Mouse (Mus musculus) kidney, adult 2 months (tissue): ENCODE data around the gene Kremen2. TPM values are rescaled to one million over a fixed set of nuclear protein-coding genes. Genes with fewer than 3 reads are reported as not detected.
A peak's percentile ranks its signal among the peaks of the same experiment; 100 is the strongest.

ENCODE experiments used
- DNase-seq: peaks from one replicate; pipeline ENCODE4 v3.0.0; 2021
- H3K27ac ChIP-seq: fragments of 200-500 bp; 2 replicates; pipeline ENCODE4 v1.5.1; 2012; ENCODE audit warnings: low read depth, low read length, control low read depth, inconsistent platforms; ENCODE audit not compliant: insufficient read depth
- H3K27me3 ChIP-seq: fragments of 200-500 bp; replicated peaks from 2 replicates; pipeline ENCODE4 v1.6.1; 2012; ENCODE audit warnings: mild to moderate bottlenecking, moderate library complexity, low read length, inconsistent platforms; ENCODE audit not compliant: control insufficient read depth, insufficient read depth
- H3K36me3 ChIP-seq: fragments of 200-500 bp; 2 replicates; pipeline ENCODE4 v1.6.1; 2012; ENCODE audit warnings: mild to moderate bottlenecking, moderate library complexity, low read length, inconsistent platforms; ENCODE audit not compliant: control insufficient read depth, insufficient read depth
- H3K4me1 ChIP-seq: fragments of 200-500 bp; 2 replicates; pipeline ENCODE4 v1.6.1; 2011; ENCODE audit warnings: low read length; ENCODE audit not compliant: control insufficient read depth, insufficient read depth
- H3K4me3 ChIP-seq: fragments of 200-500 bp; 2 replicates; pipeline ENCODE4 v1.5.1; 2011; ENCODE audit warnings: mild to moderate bottlenecking, low read depth, low read length, control low read depth; ENCODE audit not compliant: insufficient read depth
- CTCF ChIP-seq: fragments of 200-500 bp; conservative IDR thresholded peaks from 2 replicates; pipeline ENCODE4 v1.5.1; 2011; ENCODE audit warnings: low read depth, mild to moderate bottlenecking, control low read depth, low read length, moderate library complexity, mixed read lengths; ENCODE audit not compliant: insufficient read depth, insufficient read length
- POLR2A ChIP-seq: fragments of 200-500 bp; IDR thresholded peaks from one replicate; pipeline ENCODE4 v1.6.1; 2011; ENCODE audit warnings: low read depth, low read length, control low read depth
- WGBS: fragments of 180-500 bp; shearing (Covaris S2); methylation state at CpG from one replicate; pipeline ENCODE4 v1.1.7; 2018; 5-methylcytosine and 5-hydroxymethylcytosine counted together
- polyA plus RNA-seq: library from polyadenylated mRNA; depleted of rRNA; stranded (reverse); fragments of >200 nt; gene quantifications from 2 replicates; pipeline ENCODE4 v1.2.3, GENCODE M21; 2012; rRNA removed

Kremen2 gene
- polyA plus RNA-seq, result 0.17 and 0.27 TPM in 2 replicates

DNA sequence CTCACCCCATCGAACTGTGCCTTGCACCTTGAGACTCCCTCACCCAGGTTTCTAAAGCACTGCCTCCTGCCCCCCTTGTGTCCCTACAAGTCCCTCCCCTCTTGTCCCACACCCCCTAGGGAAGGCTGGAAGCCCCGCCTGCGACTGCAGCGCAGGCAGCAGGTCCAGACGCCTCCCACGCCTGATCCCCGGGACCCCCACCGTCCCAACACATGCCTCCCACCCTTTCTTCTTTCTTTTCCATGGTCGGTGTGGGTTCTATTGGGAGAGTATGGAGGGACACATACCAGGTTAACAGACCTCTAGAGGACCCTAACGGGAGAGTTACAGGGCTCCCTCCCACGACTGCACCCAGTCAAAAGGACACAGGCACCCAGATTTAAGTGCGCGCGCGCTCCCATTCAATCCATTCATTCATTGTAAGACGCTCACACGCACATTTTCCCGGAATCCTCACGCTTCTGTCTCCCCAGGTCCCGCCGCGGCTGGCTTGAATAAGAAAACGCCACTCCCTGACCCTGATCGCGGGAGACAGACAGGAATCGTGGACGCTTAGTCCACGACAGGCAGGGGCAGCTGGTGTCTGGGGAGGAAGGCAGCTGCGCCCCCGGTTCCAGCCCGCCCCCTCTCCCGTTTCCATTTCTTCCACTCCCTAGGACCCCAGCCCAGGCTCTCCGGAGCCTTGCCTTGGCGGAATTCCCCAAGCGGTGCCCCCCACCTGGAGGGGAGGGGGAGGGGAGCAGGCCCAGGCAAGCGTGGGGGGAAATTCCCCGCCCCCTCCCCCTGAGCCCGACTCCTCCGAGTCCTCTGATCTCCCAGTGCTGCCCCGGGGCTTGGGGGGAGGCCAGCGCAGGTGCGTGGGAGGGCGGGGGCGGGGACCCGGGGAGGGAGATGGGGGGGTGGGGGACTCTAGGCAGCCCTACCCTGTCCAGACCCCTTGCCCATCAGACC lies at the start of gene Kremen2:
Gene Kremen2, minus strand, starts transcription at position 533 of the 951 bp plus-strand sequence.
- TF ChIP-seq CTCF (no peak), POLR2A (no peak)
- Histone ChIP-seq H3K36me3 (no peaks in the 10 kb centered on the region), H3K4me3 (no peak within 1 kb of the TSS), H3K27me3 (peaks cover 4% of the 10 kb centered on the region; the same call in 1 of the 2 replicates), H3K27ac (no peak within 1 kb of the TSS), H3K4me1 (no peaks in the 10 kb centered on the region)
- whole genome bisulfite sequencing, result 1% methylated on average over 45 of the region's 45 CpGs
- no peak for DNase-seq

DNA sequence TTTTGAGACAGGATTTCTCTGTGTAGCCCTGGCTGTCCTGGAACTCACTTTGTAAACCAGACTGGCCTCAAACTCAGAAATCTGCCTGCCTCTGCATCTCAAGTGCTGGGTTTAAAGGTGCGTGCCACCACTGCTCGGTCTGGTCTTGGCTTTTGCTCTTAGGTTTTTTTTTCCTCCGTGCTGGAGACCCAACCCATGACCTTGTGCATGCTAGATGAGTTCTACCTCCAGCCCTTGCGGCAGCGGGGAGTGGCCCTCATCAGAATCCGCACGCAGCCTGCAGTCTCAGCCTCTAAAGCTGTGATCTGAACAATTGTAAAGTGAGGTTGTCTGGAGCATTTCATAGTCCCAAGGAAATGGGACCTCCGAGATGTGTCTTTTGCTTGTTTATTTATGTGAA lies 49.7 kb upstream of the Kremen2 start:
- TF ChIP-seq POLR2A (no peak), CTCF (no peak)
- H3K4me1 ChIP-seq, result no peaks in the 10 kb centered on the region; the same call in 1 of the 2 replicates
- H3K4me3 ChIP-seq, result no peak overlapping the region
- no peak overlapping the region for H3K27ac ChIP-seq
- 94% methylated on average over 8 of the region's 8 CpGs for WGBS
- no peaks in the 10 kb centered on the region for H3K36me3 ChIP-seq
- no peaks in the 10 kb centered on the region for H3K27me3 ChIP-seq
- no peak for DNase-seq

DNA sequence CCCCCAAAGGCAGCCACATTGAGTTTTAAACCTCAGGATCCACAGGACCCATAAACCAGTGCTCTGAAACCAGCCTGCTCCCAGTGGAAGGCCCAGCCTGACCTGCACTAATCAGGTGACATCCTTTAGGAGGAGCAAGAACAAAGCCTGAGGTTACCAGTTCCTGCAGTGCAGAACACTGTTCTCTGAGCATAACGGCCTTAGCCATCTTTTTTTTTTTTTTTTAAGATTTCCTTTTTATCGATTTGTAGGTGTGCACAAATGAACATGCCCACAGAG lies 45.4 kb upstream of the Kremen2 start:
- Histone ChIP-seq H3K4me3 (peak overlapping the region; percentile 60), H3K36me3 (no peaks in the 10 kb centered on the region), H3K4me1 (peaks cover 4% of the 10 kb centered on the region; the same call in 1 of the 2 replicates), H3K27ac (peak overlapping the region; percentile 57), H3K27me3 (no peaks in the 10 kb centered on the region)
- WGBS, result 43% methylated on average over 2 of the region's 2 CpGs
- no peak for TF ChIP-seq CTCF
- no peak for TF ChIP-seq POLR2A
- peak; percentile 29 for DNase-seq

DNA sequence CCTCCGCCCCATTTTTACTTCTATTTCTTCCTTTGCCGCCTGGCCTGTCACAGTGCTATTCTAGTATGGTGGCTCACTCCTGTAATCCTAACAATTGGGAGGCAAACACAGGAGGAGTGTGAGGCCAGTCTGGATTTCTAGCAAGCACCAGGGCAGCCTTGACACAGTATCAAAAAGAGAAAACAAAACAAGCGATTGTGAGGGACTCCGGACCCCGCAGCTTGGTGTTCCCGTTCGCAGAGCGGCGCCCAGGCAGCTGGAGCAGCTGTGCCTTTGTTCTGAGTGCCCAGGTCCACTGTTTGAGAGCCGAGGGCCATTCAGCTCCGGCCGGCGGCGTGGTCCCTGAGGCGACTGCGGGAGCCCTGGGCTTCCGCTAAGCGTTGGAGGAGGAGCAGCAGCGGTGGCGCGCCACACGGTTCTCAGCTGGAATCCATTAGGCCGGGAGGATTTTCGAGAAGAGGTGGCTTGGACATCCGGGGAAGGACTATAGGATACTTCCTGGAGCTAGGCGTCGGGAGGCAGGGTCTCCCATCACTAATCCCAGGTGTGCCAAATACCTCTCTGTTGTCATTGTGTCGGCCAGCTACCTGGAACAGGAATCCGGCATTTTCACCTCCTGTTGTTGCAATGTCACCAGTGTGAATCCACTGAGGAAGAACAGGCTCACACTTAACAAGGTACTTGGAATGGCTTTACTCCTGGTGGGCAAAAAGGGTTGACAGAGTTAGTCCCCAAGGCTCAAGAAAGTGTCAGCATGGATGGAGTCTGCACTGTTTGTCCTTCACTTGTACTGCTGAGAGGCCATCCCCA lies 44.8 kb upstream of the Kremen2 start, which contains the start of gene Srrm2:
Gene Srrm2, plus strand, starts transcription at position 264 of the 810 bp plus-strand sequence.
- no peak for TF ChIP-seq CTCF
- no peak for TF ChIP-seq POLR2A
- 3% methylated on average over 29 of the region's 29 CpGs for WGBS
- DNase-seq, result peak; percentile 68

DNA sequence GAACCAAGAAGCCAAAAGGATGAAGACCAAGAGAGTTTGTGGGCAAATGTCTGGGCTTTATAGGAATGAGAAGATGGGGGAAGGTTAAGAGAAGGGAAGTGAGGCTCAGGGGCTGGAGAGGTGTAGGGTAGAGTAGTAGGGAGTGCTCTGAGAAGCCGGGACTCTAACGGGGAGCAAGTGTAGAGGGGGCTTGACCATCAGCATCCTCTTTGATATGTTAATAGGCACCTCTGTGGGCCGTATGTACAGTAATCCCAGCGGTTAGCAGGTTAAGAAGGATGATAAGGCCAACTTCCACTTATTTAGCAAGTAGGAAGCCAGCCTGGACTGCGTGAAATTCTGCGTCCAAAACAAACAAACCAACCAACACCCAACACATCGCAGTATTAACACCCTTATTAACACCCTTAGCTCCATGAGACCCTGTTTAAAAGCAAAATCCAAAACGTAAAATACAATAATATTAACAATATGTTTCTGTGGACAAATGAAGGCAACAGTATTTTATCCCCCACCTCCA lies 44.2 kb upstream of the Kremen2 start:
- DNase-seq, result no peak
- Histone ChIP-seq H3K4me3 (peak overlapping the region; percentile 60), H3K27ac (peak overlapping the region; percentile 57; the same call in 1 of the 2 replicates), H3K4me1 (peaks cover 6% of the 10 kb centered on the region; the same call in 1 of the 2 replicates), H3K36me3 (no peaks in the 10 kb centered on the region), H3K27me3 (no peaks in the 10 kb centered on the region)
- no peak for TF ChIP-seq CTCF
- TF ChIP-seq POLR2A, result no peak
- WGBS, result 37% methylated on average over 8 of the region's 8 CpGs

More for the DNA sequence above, 44.8 kb upstream of the Kremen2 start, which contains the start of gene Srrm2:
- no peaks in the 10 kb centered on the region for H3K27me3 ChIP-seq
- peak within 1 kb of the TSS; percentile 57 for H3K27ac ChIP-seq
- no peaks in the 10 kb centered on the region for H3K36me3 ChIP-seq
- H3K4me1 ChIP-seq, result peaks cover 6% of the 10 kb centered on the region; the same call in 1 of the 2 replicates
- peak within 1 kb of the TSS; percentile 60 for H3K4me3 ChIP-seq

DNA sequence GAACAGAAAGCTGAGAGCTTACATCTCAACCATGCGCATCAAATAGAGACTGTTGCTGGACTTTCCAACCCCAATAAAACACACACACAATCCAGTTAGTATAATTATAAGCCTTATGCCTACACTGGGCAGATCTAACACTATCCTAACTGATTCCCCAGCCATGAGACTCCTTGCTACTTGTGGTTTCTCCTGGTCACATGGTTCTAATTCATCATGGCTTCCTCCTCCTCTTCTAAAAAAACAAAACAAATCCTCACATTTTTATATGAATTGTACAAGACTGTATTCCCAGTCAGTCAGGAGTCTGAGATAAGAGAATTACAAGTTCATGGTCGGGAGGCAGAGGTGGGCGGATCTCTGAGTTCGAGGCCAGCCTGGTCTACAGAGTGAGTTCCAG lies 43.3 kb upstream of the Kremen2 start:
- peaks cover 6% of the 10 kb centered on the region; the same call in 1 of the 2 replicates for H3K4me1 ChIP-seq
- TF ChIP-seq POLR2A (no peak), CTCF (no peak)
- no peak overlapping the region for H3K4me3 ChIP-seq
- no peak overlapping the region for H3K27ac ChIP-seq
- no peak for DNase-seq
- 95% methylated on average over 4 of the region's 4 CpGs for WGBS
- H3K27me3 ChIP-seq, result no peaks in the 10 kb centered on the region
- no peaks in the 10 kb centered on the region for H3K36me3 ChIP-seq
